Mouse (Mus musculus): ENCODE results near the gene Wdr91.

- TF ChIP-seq POLR2A (IDR thresholded peaks at IDR 0.05; ENCODE audit: borderline replicate concordance, extremely low read depth, insufficient read depth, insufficient read length, poor library complexity, severe bottlenecking) (no peak), CTCF (IDR thresholded peaks at IDR 0.05; ENCODE audit: borderline replicate concordance, extremely low read depth, insufficient read depth, insufficient read length) (no peak)
Measured at GRCm38 (mm10) chr6:34895569-34895968, 15.1 kb downstream of the Wdr91 start.
